Mouse (Mus musculus) kidney, postnatal 36 days (tissue): ENCODE measurements at regions not wholly inside any gene's neighbourhood (a gene's known extent, or its start where the extent isn't known, plus 50 kb on each side); places are given as distances from the start of the nearest gene placed in this dataset.
A peak's percentile ranks its signal among the peaks of the same experiment; 100 is the strongest.

Source experiments
- DNase-seq, 2 experiments: peaks; one replicate each; pipeline ENCODE4 v3.0.0; 2021 to 2022; ENCODE audit warnings: mixed read lengths in 2 of 2

GRCm38 (mm10) chr4:153727896-153728422, 229.1 kb upstream of the A430005L14Rik start:
- no peak for DNase-seq

DNA sequence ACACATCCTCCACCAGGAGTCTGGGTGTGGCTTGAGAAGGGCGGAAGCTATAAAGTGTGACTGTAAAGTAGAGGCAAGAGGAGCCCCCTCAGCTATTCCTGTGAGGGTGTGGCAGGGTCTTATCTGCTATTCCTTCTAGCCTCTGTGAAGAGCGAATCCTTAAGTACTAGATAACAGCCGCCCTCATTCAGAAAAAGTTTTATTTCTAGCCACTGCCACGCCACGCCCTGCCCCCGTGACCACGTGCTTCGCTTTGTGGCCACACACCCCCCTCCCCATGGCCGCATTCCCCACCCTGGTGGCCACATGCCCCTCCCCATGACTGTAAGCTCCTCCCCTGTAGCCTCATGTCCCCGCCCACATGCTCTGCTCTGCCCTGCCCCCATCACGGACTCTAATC, 218.9 kb upstream of the A430005L14Rik start:
- DNase-seq = no peak

GRCm38 (mm10) chr4:153742241-153742640, 214.8 kb upstream of the A430005L14Rik start:
- DNase-seq = no peak

DNA sequence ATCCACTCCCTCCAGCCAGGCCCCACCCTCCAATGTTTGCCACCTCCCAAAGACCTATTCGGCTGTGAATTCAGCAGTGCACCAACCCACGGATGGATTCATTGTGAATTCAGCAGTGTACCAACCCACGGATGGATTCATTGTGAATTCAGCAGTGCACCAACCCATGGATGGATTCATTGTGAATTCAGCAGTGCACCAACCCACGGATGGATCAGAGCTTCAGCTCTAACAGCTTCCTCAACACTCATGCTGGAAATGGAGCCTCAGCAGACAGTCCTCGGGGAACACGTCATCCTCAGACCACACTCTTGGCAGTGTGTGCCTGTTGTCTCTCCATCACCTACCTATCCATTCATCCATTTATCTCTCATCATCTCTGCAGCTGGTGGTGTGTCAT, 204.2 kb upstream of the A430005L14Rik start:
- no peak for DNase-seq

GRCm38 (mm10) chr4:153758323-153758722, 198.7 kb upstream of the A430005L14Rik start:
- DNase-seq = no peak

DNA sequence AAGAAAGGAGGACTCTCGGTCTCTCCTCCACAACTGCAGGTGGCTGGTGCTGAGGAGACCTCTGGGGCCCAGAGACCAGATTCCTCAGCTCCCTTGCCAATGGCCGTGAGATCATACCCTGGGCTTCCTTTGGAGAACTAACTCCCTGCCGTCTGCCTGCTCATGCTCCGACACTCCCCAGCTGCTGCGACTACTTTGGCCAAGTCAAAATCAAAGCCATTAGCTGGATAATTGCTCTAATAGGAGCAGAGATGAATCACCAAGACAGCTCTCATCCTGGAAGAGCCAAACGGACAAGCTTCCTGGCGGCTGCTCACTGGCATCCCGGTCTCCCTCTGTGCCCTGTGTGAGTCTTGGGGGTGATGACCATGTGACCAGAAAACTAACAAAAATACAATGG, 198.3 kb upstream of the A430005L14Rik start:
- DNase-seq = no peak

- peak in 1 of 2 experiments; percentile 12 for DNase-seq
These were observed 196.1 kb upstream of the A430005L14Rik start for GRCm38 (mm10) chr4:153760934-153761333.

DNA sequence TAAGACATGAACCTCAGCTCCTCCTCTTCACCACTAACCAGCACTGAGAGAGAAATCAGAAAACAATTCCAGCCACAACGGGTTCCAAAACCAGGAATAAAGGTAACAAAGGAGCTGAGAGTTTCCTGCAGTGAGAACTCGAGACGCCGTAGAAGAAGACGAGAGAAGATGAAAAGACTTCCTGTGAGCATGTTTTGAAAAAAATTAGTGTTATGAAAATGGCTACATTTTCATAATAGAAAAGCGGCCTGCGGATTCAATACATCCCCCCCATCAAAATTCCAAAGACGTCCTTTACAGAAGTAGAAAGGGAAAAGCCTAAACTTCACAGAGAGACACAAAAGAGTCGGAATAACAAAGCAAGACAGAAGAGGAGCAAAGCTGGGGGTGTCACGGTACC, 193.6 kb upstream of the A430005L14Rik start:
- no peak for DNase-seq

- DNase-seq = no peak
These were observed 189.3 kb upstream of the A430005L14Rik start for GRCm38 (mm10) chr4:153767713-153768112.

- no peak for DNase-seq
These were observed 188.7 kb upstream of the A430005L14Rik start for GRCm38 (mm10) chr4:153768350-153768749.

DNA sequence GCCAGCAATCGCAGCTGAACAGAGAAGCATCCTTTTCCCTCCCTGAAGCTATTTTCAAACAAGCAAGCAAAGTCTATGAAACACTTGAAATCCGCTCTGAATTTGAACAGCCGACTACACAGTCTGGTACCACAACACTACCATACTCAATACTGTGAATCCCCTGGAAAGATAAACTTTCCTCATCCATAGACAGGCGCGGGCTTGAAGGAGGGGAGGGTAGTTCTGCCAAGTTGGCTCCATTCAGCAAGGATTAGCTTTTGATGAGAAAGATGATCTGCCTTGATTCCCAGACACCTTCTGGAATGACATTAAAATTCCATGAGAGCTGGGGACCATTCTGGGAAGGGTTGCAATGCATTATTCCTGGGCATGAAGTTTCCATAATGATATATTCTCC, 186.4 kb upstream of the A430005L14Rik start:
- DNase-seq = no peak

- no peak for DNase-seq
These were observed 176.5 kb upstream of the A430005L14Rik start for GRCm38 (mm10) chr4:153780501-153780900.

DNA sequence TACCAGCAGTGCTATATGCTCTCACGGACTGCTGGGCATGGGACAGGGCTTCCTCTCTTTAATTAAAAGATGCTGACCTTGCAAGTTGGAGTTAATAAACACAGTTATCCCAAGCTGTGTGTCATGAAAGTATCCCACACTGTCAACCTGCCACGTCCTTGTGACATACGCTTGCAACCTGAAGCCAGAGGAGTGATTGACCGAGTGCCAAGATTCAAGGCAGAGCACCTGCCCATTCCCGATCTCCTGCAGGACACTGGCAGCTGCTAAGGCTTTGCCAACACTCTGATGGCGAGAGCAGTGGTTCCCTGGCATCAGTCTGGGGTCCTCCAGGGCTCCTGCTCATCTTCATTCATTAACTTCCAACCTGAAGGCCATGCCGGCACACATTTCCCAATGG, 175.8 kb upstream of the A430005L14Rik start:
- DNase-seq = no peak

- no peak for DNase-seq
These were observed 175.0 kb upstream of the A430005L14Rik start for GRCm38 (mm10) chr4:153781981-153782521.

GRCm38 (mm10) chr4:153784401-153784800, 172.6 kb upstream of the A430005L14Rik start:
- DNase-seq = no peak

GRCm38 (mm10) chr4:153785564-153785963, 171.5 kb upstream of the A430005L14Rik start:
- DNase-seq = no peak

DNA sequence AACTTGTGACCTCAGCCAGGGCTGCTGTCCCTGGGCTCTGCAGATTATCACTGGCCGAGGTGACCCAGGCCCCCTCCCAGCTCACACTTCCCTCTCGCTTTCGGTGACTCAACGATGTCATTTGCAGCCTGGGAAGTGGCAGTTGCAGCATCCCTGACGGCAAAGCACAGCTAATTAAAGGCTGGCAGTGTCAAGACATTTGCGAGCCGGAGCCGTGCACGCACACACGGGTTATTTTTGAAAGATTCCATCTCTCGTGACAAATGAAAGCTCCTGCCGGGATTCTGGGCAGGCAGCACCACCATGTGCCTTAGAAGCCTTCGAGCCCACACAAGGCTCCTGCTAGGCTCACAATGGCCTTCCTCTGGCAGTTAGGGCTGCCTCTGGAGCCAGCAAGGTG, 164.7 kb upstream of the A430005L14Rik start:
- DNase-seq = no peak

- DNase-seq = no peak
These were observed 159.0 kb upstream of the A430005L14Rik start for GRCm38 (mm10) chr4:153798061-153798460.

- DNase-seq = no peak
These were observed 151.3 kb upstream of the A430005L14Rik start for GRCm38 (mm10) chr4:153805727-153806126.

- DNase-seq = no peak
These were observed 150.8 kb upstream of the A430005L14Rik start for GRCm38 (mm10) chr4:153806180-153806692.

GRCm38 (mm10) chr4:153806820-153807436, 150.1 kb upstream of the A430005L14Rik start:
- no peak for DNase-seq

DNA sequence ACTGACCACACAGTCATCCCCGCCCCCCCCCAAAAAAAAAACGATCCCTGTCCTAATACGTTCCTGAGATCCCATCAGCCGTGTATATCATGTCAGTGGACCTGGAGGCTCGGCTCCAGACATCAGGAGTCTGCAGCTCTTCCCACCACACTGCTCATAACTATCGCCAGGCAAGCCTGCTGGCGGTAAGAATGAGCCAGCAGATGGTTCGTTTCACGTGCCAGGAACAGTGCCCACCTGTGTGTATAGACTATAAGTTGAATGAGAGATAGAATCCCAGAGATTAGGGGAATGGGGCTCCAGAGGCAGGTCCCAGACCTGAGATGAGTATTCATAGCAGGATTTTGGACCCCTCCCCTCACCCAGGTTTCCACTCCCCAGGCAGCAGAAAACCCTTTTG, 144.2 kb upstream of the A430005L14Rik start:
- no peak for DNase-seq

DNA sequence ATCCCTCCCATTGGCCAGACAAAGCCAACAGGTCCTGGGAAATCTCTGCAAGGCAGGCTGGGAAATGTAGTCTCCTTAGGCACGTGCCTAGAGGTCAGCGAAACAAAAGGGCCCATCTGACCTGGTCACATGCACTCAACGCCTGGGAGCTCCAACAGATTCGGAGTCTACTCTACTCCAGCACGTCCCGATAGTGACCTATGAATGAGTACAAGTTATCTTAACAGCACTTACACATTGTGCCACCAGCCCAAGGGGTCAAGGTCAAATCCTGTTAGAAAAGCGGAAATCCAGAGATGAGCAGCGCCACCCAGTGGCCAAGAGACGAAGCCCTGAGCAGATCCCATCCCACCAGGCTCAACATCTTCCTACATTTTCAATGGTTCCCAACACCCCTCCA, 129.1 kb upstream of the A430005L14Rik start:
- no peak for DNase-seq

DNA sequence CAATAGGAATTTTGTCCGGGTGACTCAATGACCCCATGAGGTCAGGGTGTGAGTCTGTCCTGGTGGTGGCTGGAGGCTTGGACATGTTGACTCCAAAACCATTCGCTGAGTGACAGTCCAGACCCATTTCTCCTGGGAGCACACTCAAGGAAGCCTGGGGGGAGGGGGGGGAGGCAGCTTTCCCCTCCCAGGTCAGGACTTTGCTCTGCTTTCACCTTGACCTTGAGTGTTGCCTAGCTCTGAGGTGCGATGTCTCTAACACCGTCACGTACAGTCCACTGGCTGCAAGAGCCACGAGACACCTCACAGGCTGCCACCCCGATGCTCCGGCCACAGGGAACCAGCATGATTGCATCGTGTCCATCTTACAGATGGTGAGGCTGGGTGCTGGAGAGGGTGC, 127.3 kb upstream of the A430005L14Rik start:
- DNase-seq = no peak

DNA sequence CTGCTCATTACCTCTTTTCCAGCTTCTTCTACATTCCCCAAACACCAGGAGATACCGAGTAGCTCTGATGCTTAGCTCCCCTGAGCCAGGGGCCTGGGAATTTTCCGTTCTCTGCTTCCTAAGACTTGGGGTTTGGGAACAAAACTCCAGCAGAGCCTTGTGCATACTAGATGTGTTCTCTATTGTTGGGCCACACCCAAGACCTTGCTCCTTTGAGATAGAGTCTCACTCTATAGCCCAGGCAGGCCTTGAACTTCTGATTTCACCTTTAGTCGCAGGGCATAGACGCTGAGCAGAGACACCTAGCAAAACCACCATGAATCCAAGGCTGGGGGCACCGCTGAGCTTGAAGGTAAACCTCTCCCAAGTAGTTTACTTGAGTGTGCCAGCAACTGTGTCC, 126.5 kb upstream of the A430005L14Rik start:
- no peak for DNase-seq
